Mouse (Mus musculus) G1E (cell line): ENCODE data around the gene Ralgps1. TPM values are rescaled to one million over a fixed set of nuclear protein-coding genes. Genes with fewer than 3 reads are reported as not detected.

ENCODE experiments used
- ATAC-seq: 2 replicates; pipeline ENCODE4 v1.8.0; 2016; ENCODE audit warnings: mild to moderate bottlenecking; ENCODE audit not compliant: insufficient number of reproducible peaks, poor library complexity, low FRiP score, severe bottlenecking; ENCODE audit errors: extremely low read depth
- DNase-seq: peaks from one replicate; pipeline ENCODE4 v3.0.0; 2012; ENCODE audit warnings: low spot score
- H3K27me3 ChIP-seq: 2 replicates; pipeline ENCODE4 v1.6.1; 2012; ENCODE audit warnings: mild to moderate bottlenecking, low read length, inconsistent platforms; ENCODE audit not compliant: insufficient read depth
- H3K36me3 ChIP-seq: replicated peaks from 2 replicates; pipeline ENCODE3; 2012; ENCODE audit warnings: mild to moderate bottlenecking, inconsistent platforms
- H3K4me1 ChIP-seq: 2 replicates; pipeline ENCODE4 v1.6.1; 2012; ENCODE audit warnings: low read depth, low read length, inconsistent platforms, mixed read lengths; ENCODE audit not compliant: insufficient read depth
- H3K4me3 ChIP-seq: 2 replicates; pipeline ENCODE4 v1.5.1; 2012; ENCODE audit warnings: low read depth, mild to moderate bottlenecking, inconsistent platforms, low read length, moderate library complexity, mixed read lengths
- H3K9me3 ChIP-seq: replicated peaks from 2 replicates; pipeline ENCODE4 v1.6.1; 2012; ENCODE audit warnings: inconsistent platforms
- CTCF ChIP-seq: IDR thresholded peaks from 2 replicates; pipeline ENCODE4 v1.5.1; 2012; ENCODE audit warnings: low read depth, low read length, inconsistent platforms, mixed read lengths
- GATA1 ChIP-seq: IDR thresholded peaks from 2 replicates; pipeline ENCODE4 v1.6.1; 2012; ENCODE audit warnings: borderline replicate concordance, low read length, inconsistent platforms, mixed read lengths
- GATA2 ChIP-seq: IDR thresholded peaks from 2 replicates; pipeline ENCODE4 v1.6.1; 2012; ENCODE audit warnings: low read depth, low read length, inconsistent platforms, borderline replicate concordance
- POLR2AphosphoS5 ChIP-seq: IDR thresholded peaks from 2 replicates; pipeline ENCODE4 v1.6.1; 2012; ENCODE audit warnings: low read depth, low read length, inconsistent platforms; ENCODE audit not compliant: insufficient replicate concordance
- TAL1 ChIP-seq: conservative IDR thresholded peaks from 2 replicates; pipeline ENCODE4 v1.6.1; 2012; ENCODE audit warnings: low read depth, low read length, inconsistent platforms, mixed read lengths
- polyA plus RNA-seq: library from polyadenylated mRNA; stranded (reverse); fragments of >175 nt; gene quantifications from 2 replicates; pipeline ENCODE4 v1.2.3, GENCODE M21; 2012
- total RNA-seq, 2 experiments: library from RNA; stranded (forward) in 1 of 2; stranded (reverse) in 1 of 2; fragments of 200-1000 nt in 1 of 2; fragments of >200 nt in 1 of 2; fragmentation: Nextera tagmentation in 1 of 2; gene quantifications; 2 replicates each; pipeline ENCODE4 v1.2.3; 2014 to 2017

The Ralgps1 gene
- total and polyA plus RNA-seq, 3 experiments: 1.8 to 6.4 (median 3.4) TPM

GRCm38 (mm10) chr2:33272665-33273439 is 98.4 kb downstream of the Ralgps1 start:
- no peak for DNase-seq
- no peaks in the 10 kb centered on the region for H3K9me3 ChIP-seq
- H3K36me3 ChIP-seq: peaks cover 14% of the 10 kb centered on the region
- TF ChIP-seq POLR2AphosphoS5: no peak
- TF ChIP-seq GATA2: no peak
- TF ChIP-seq TAL1: no peak
- no peak for TF ChIP-seq CTCF
- TF ChIP-seq GATA1: no peak
- no peak for ATAC-seq
- H3K4me3 ChIP-seq: no peak overlapping the region
- no peaks in the 10 kb centered on the region for H3K27me3 ChIP-seq
- H3K4me1 ChIP-seq: no peaks in the 10 kb centered on the region

- Histone ChIP-seq H3K4me1 (no peaks in the 10 kb centered on the region), H3K9me3 (no peaks in the 10 kb centered on the region), H3K36me3 (peaks cover 14% of the 10 kb centered on the region), H3K4me3 (no peak overlapping the region), H3K27me3 (no peaks in the 10 kb centered on the region)
- ATAC-seq (no peak), DNase-seq (no peak)
- TF ChIP-seq TAL1 (no peak), POLR2AphosphoS5 (no peak), CTCF (no peak), GATA1 (no peak), GATA2 (no peak)
These were observed 99.8 kb downstream of the Ralgps1 start for GRCm38 (mm10) chr2:33271511-33271910.

GRCm38 (mm10) chr2:33270569-33270968 is 100.7 kb downstream of the Ralgps1 start:
- Histone ChIP-seq H3K36me3 (peaks cover 14% of the 10 kb centered on the region), H3K4me1 (no peaks in the 10 kb centered on the region), H3K9me3 (no peaks in the 10 kb centered on the region), H3K4me3 (no peak overlapping the region), H3K27me3 (no peaks in the 10 kb centered on the region)
- DNase-seq (no peak), ATAC-seq (no peak)
- TF ChIP-seq POLR2AphosphoS5 (no peak), GATA1 (no peak), CTCF (no peak), TAL1 (no peak), GATA2 (no peak)

GRCm38 (mm10) chr2:33269132-33269493 is 102.2 kb downstream of the Ralgps1 start:
- Histone ChIP-seq H3K36me3 (peaks cover 9% of the 10 kb centered on the region), H3K4me3 (no peak overlapping the region), H3K4me1 (no peaks in the 10 kb centered on the region), H3K9me3 (no peaks in the 10 kb centered on the region), H3K27me3 (no peaks in the 10 kb centered on the region)
- DNase-seq (no peak), ATAC-seq (no peak)
- TF ChIP-seq POLR2AphosphoS5 (no peak), GATA2 (no peak), TAL1 (no peak), GATA1 (no peak), CTCF (no peak)

- H3K36me3 ChIP-seq: peaks cover 9% of the 10 kb centered on the region
- DNase-seq (no peak), ATAC-seq (no peak)
- H3K4me1 ChIP-seq: no peaks in the 10 kb centered on the region
- no peak for TF ChIP-seq POLR2AphosphoS5
- no peak for TF ChIP-seq GATA2
- TF ChIP-seq CTCF: no peak
- no peak for TF ChIP-seq GATA1
- no peak for TF ChIP-seq TAL1
- no peak overlapping the region for H3K4me3 ChIP-seq
- H3K27me3 ChIP-seq: no peaks in the 10 kb centered on the region
- no peaks in the 10 kb centered on the region for H3K9me3 ChIP-seq
These were observed 102.7 kb downstream of the Ralgps1 start for GRCm38 (mm10) chr2:33268384-33269131.

GRCm38 (mm10) chr2:33267075-33267474 is 104.2 kb downstream of the Ralgps1 start:
- Histone ChIP-seq H3K4me3 (no peak overlapping the region), H3K9me3 (no peaks in the 10 kb centered on the region), H3K36me3 (peaks cover 9% of the 10 kb centered on the region), H3K4me1 (no peaks in the 10 kb centered on the region), H3K27me3 (no peaks in the 10 kb centered on the region)
- DNase-seq (no peak), ATAC-seq (no peak)
- TF ChIP-seq TAL1 (no peak), POLR2AphosphoS5 (no peak)
